7 mouse cellular contexts compared by ENCODE assay signal in the genomic region with DNA sequence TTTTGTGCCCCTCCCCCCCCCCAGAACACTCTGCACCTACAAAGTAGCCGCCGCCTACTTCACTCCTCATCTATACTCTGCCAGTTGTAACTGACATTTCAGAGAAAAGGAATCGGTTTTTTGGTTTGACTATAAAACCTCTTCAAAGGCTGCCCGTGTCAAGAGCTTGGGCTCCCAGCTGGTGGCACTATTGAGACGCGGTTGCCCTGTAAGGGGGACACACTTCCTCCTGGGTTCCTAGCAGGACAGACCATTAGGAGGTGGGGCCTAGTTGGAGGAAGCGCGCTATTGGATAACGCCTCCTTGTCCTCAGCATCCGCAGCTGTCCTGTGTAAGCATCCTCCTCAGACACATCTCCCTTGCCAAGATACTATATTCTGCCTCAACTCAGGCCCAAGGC. TPM values are rescaled to one million over a fixed set of nuclear protein-coding genes. Genes with fewer than 3 reads are reported as not detected.
DNase-seq lines count a peak whose midpoint lies in the region; ATAC-seq lines count a peak whose summit lies in the region.

No protein-coding gene starts in this region.

- peak; percentile 22 for DNase-seq in ovary, postnatal 36 days (ENCODE audit: low spot score)
- DNase-seq in ovary, postnatal 10 days (ENCODE audit: low spot score), result no peak
- DNase-seq in adrenal gland, postnatal 14 days, result peak; percentile 72
- peak; percentile 68 to 71 for DNase-seq in kidney, postnatal 4 days
- peak; percentile 71 for DNase-seq in thymus, postnatal 14 days

- ATAC-seq in forebrain, embryonic 16.5 days, result peak; percentile 78
- peak; percentile 86 for ATAC-seq in midbrain, embryonic 13.5 days

- no peaks in the 10 kb centered on the region for H3K36me3 ChIP-seq in forebrain, embryonic 16.5 days (ENCODE audit: control insufficient read depth, insufficient read depth)
- H3K36me3 ChIP-seq in midbrain, embryonic 13.5 days, result no peaks in the 10 kb centered on the region

- H3K27me3 ChIP-seq in forebrain, embryonic 16.5 days (replicated peaks; ENCODE audit: control insufficient read depth, insufficient read depth, low read length), result no peaks in the 10 kb centered on the region
- H3K27me3 ChIP-seq in midbrain, embryonic 13.5 days, result peaks cover 20% of the 10 kb centered on the region

- no peaks in the 10 kb centered on the region for H3K9me3 ChIP-seq in forebrain, embryonic 16.5 days (ENCODE audit: control insufficient read depth, low read length)
- no peaks in the 10 kb centered on the region for H3K9me3 ChIP-seq in midbrain, embryonic 13.5 days

- no peak overlapping the region for H3K27ac ChIP-seq in forebrain, embryonic 16.5 days (ENCODE audit: low read length)
- no peak overlapping the region for H3K27ac ChIP-seq in midbrain, embryonic 13.5 days

- H3K9ac ChIP-seq in forebrain, embryonic 16.5 days (replicated peaks; ENCODE audit: low read depth, low read length), result no peak overlapping the region
- H3K9ac ChIP-seq in midbrain, embryonic 13.5 days (replicated peaks), result no peak overlapping the region

- H3K4me3 ChIP-seq in forebrain, embryonic 16.5 days (replicated peaks; ENCODE audit: low read length), result no peak overlapping the region
- no peak overlapping the region for H3K4me3 ChIP-seq in midbrain, embryonic 13.5 days (replicated peaks)

- WGBS in forebrain, embryonic 16.5 days, result 2% methylated on average over 10 of the region's 10 CpGs
- 1% methylated on average over 10 of the region's 10 CpGs for WGBS in midbrain, embryonic 13.5 days

- H3K4me1 ChIP-seq in forebrain, embryonic 16.5 days (replicated peaks; ENCODE audit: control insufficient read depth, insufficient read depth, low read length), result peaks cover 16% of the 10 kb centered on the region
- peaks cover 24% of the 10 kb centered on the region for H3K4me1 ChIP-seq in midbrain, embryonic 13.5 days (replicated peaks)

- no peak overlapping the region for H3K4me2 ChIP-seq in forebrain, embryonic 16.5 days (ENCODE audit: low read length)
- H3K4me2 ChIP-seq in midbrain, embryonic 13.5 days (replicated peaks), result peak overlapping the region; percentile 25; the same call in 1 of the 2 replicates

RNA-seq across cellular contexts. Expression of gene Ift27, which starts 10.9 kb away (rescaled TPM):
- 17.2 and 18.4 TPM in 2 replicates for total RNA-seq in adrenal gland, postnatal 14 days (2021)
- polyA plus RNA-seq in forebrain, embryonic 16.5 days (2015; fragmentation: Nextera tagmentation; extraction: Ambion mirVana), result 113 and 114 TPM in 2 replicates
- polyA plus RNA-seq in midbrain, embryonic 13.5 days (2015; fragmentation: Nextera tagmentation; extraction: Ambion mirVana), result 115 and 121 TPM in 2 replicates

RNA-seq across cellular contexts. Expression of gene Pvalb, which starts 21.3 kb away (rescaled TPM):
- 0.94 TPM in 1 of 2 replicates, not detected in the other for total RNA-seq in adrenal gland, postnatal 14 days (2021)
- not detected in 2 replicates for polyA plus RNA-seq in forebrain, embryonic 16.5 days (2015; fragmentation: Nextera tagmentation; extraction: Ambion mirVana)
- 1.4 and 3.1 TPM in 2 replicates for polyA plus RNA-seq in midbrain, embryonic 13.5 days (2015; fragmentation: Nextera tagmentation; extraction: Ambion mirVana)

RNA-seq across cellular contexts. Expression of gene Ncf4, which starts 59.7 kb away (rescaled TPM):
- total RNA-seq in adrenal gland, postnatal 14 days (2021), result 2.4 and 5.5 TPM in 2 replicates
- 0.53 and 0.83 TPM in 2 replicates for polyA plus RNA-seq in forebrain, embryonic 16.5 days (2015; fragmentation: Nextera tagmentation; extraction: Ambion mirVana)
- polyA plus RNA-seq in midbrain, embryonic 13.5 days (2015; fragmentation: Nextera tagmentation; extraction: Ambion mirVana), result 1.0 and 1.4 TPM in 2 replicates
